ENCODE assay signal across 15 mouse cellular contexts in genomic region chr2:6526311-6526710, GRCm38 (mm10).
DNase-seq lines count a peak whose midpoint lies in the region; ATAC-seq and TF ChIP-seq lines count a peak whose summit lies in the region.
"Had no signal": no experiment of that assay in that cellular context is flagged by ENCODE, and none has a peak within 500 bp of the region (broad histone marks: within the 10 kb centered on the region; RNA-seq: fewer than 3 reads in every experiment).

No protein-coding gene starts in this region.

- no peak overlapping the region for H3K4me3 ChIP-seq in forebrain, postnatal 0 days (ENCODE audit: low read depth, low read length)
- no peak overlapping the region for H3K4me3 ChIP-seq in forebrain, embryonic 16.5 days (replicated peaks; ENCODE audit: low read length)
- H3K4me3 ChIP-seq in hindbrain, embryonic 14.5 days (replicated peaks; ENCODE audit: low read length): no peak overlapping the region
- H3K4me3 ChIP-seq in hindbrain, embryonic 13.5 days: no peak overlapping the region
- H3K4me3 ChIP-seq: forebrain, embryonic 13.5 days; heart, embryonic 12.5 days had no signal

- no peak overlapping the region for H3K27ac ChIP-seq in forebrain, postnatal 0 days (ENCODE audit: low read depth, low read length)
- H3K27ac ChIP-seq in forebrain, embryonic 16.5 days (ENCODE audit: low read length): no peak overlapping the region
- 0 out of 2 replicates have a peak overlapping the region, but pooled peaks have one; percentile 20 for H3K27ac ChIP-seq in hindbrain, embryonic 14.5 days
- no peak overlapping the region for H3K27ac ChIP-seq in hindbrain, embryonic 13.5 days
- H3K27ac ChIP-seq: forebrain, embryonic 13.5 days; hindbrain, postnatal 0 days had no signal

- TF ChIP-seq CTCF in forebrain, postnatal 0 days (IDR thresholded peaks at IDR 0.05; ENCODE audit: low read depth): 0 out of 2 replicates have a peak, but pooled peaks have one; percentile 5

- intact Hi-C loops in gastrocnemius, postnatal 14 days (cut with DNase I; ENCODE audit: low total_unique reads): no loop called here

- WGBS in forebrain, postnatal 0 days: 56% methylated on average over 4 of the region's 4 CpGs
- 55% methylated on average over 4 of the region's 4 CpGs for WGBS in forebrain, embryonic 16.5 days
- 56% methylated on average over 4 of the region's 4 CpGs for WGBS in hindbrain, embryonic 14.5 days
- 55% methylated on average over 4 of the region's 4 CpGs for WGBS in hindbrain, embryonic 13.5 days

- no peak for DNase-seq in forebrain, postnatal 0 days
- DNase-seq in hindbrain, embryonic 14.5 days (ENCODE audit: low spot score): no peak
- peak; percentile 14 to 17 for DNase-seq in right cerebral cortex, postnatal 10 days (ENCODE audit: low spot score in 2 of 2)
- no peak for DNase-seq in right cerebral cortex, adult 18-20 months
- DNase-seq in gastrocnemius, postnatal 14 days: no peak
- DNase-seq: adrenal gland, postnatal 14 days; cerebellum, adult 11-12 months; cerebellum, adult 9-10 months; cerebellum, postnatal 25 days; kidney, adult 11 months had no signal

- no peaks in the 10 kb centered on the region for H3K36me3 ChIP-seq in forebrain, postnatal 0 days (ENCODE audit: insufficient read depth)
- H3K36me3 ChIP-seq in forebrain, embryonic 16.5 days (ENCODE audit: control insufficient read depth, insufficient read depth): no peaks in the 10 kb centered on the region
- no peaks in the 10 kb centered on the region for H3K36me3 ChIP-seq in hindbrain, embryonic 14.5 days (replicated peaks; ENCODE audit: control insufficient read depth, insufficient read depth)
- H3K36me3 ChIP-seq in hindbrain, embryonic 13.5 days: no peaks in the 10 kb centered on the region
- H3K36me3 ChIP-seq: heart, embryonic 12.5 days had no signal

- peaks cover 5% of the 10 kb centered on the region; the same call in 1 of the 2 replicates for H3K4me1 ChIP-seq in forebrain, postnatal 0 days (ENCODE audit: insufficient read depth)
- peaks cover 3% of the 10 kb centered on the region for H3K4me1 ChIP-seq in forebrain, embryonic 16.5 days (replicated peaks; ENCODE audit: control insufficient read depth, insufficient read depth, low read length)
- H3K4me1 ChIP-seq in hindbrain, embryonic 14.5 days (replicated peaks; ENCODE audit: control insufficient read depth, insufficient read depth, low read length): no peaks in the 10 kb centered on the region
- H3K4me1 ChIP-seq in hindbrain, embryonic 13.5 days (replicated peaks): no peaks in the 10 kb centered on the region
- H3K4me1 ChIP-seq: forebrain, embryonic 13.5 days had no signal

- H3K27me3 ChIP-seq in forebrain, postnatal 0 days (ENCODE audit: insufficient read depth, low read length): no peaks in the 10 kb centered on the region
- no peaks in the 10 kb centered on the region for H3K27me3 ChIP-seq in forebrain, embryonic 16.5 days (replicated peaks; ENCODE audit: control insufficient read depth, insufficient read depth, low read length)
- no peaks in the 10 kb centered on the region for H3K27me3 ChIP-seq in hindbrain, embryonic 14.5 days (ENCODE audit: control insufficient read depth, insufficient read depth, low read length)
- no peaks in the 10 kb centered on the region for H3K27me3 ChIP-seq in hindbrain, embryonic 13.5 days
- H3K27me3 ChIP-seq: forebrain, embryonic 13.5 days; heart, embryonic 12.5 days had no signal

- no peak for ATAC-seq in forebrain, postnatal 0 days
- ATAC-seq in forebrain, embryonic 16.5 days: no peak
- no peak for ATAC-seq in hindbrain, embryonic 14.5 days (ENCODE audit: low FRiP score)
- ATAC-seq in hindbrain, embryonic 13.5 days (ENCODE audit: low FRiP score): no peak
- ATAC-seq: forebrain, embryonic 13.5 days had no signal

- no peaks in the 10 kb centered on the region for H3K9me3 ChIP-seq in forebrain, postnatal 0 days (ENCODE audit: low read length)
- H3K9me3 ChIP-seq in forebrain, embryonic 16.5 days (ENCODE audit: control insufficient read depth, low read length): no peaks in the 10 kb centered on the region
- H3K9me3 ChIP-seq in hindbrain, embryonic 14.5 days (ENCODE audit: control insufficient read depth, low read length): no peaks in the 10 kb centered on the region
- H3K9me3 ChIP-seq in hindbrain, embryonic 13.5 days: no peaks in the 10 kb centered on the region
- H3K9me3 ChIP-seq: forebrain, embryonic 13.5 days; heart, embryonic 12.5 days had no signal

- no peak overlapping the region for H3K9ac ChIP-seq in forebrain, postnatal 0 days
- H3K9ac ChIP-seq in forebrain, embryonic 16.5 days (replicated peaks; ENCODE audit: low read depth, low read length): no peak overlapping the region
- H3K9ac ChIP-seq in hindbrain, embryonic 14.5 days: no peak overlapping the region
- H3K9ac ChIP-seq in hindbrain, embryonic 13.5 days: no peak overlapping the region
- H3K9ac ChIP-seq: forebrain, embryonic 13.5 days; heart, embryonic 12.5 days had no signal

- H3K4me2 ChIP-seq in forebrain, postnatal 0 days (ENCODE audit: low read depth): no peak overlapping the region
- H3K4me2 ChIP-seq in forebrain, embryonic 16.5 days (ENCODE audit: low read length): no peak overlapping the region
- no peak overlapping the region for H3K4me2 ChIP-seq in hindbrain, embryonic 14.5 days (replicated peaks)
- H3K4me2 ChIP-seq in hindbrain, embryonic 13.5 days: no peak overlapping the region
- H3K4me2 ChIP-seq: forebrain, embryonic 13.5 days; heart, embryonic 12.5 days had no signal

Comparison
In these comparisons a context has a peak if more than half of its experiments do, and no peak if none do; other contexts are left out.
1. DNase-seq: peak in right cerebral cortex, postnatal 10 days (2 of 2); none in forebrain, postnatal 0 days (single experiment), hindbrain, embryonic 14.5 days (single experiment), right cerebral cortex, adult 18-20 months (single experiment) and gastrocnemius, postnatal 14 days (single experiment).